Mouse (Mus musculus) cerebellum, adult 9-11 months (tissue): Measurements from ENCODE around the gene Ubald2.
"Not testable (repeated sequence)": the region's sequence is repeated elsewhere in the genome, so short reads cannot be mapped to it uniquely, and the experiment has no call there.

ENCODE experiments used
- DNase-seq: peaks from one replicate; pipeline ENCODE4 v3.0.0; 2022

Gene Ubald2

DNA sequence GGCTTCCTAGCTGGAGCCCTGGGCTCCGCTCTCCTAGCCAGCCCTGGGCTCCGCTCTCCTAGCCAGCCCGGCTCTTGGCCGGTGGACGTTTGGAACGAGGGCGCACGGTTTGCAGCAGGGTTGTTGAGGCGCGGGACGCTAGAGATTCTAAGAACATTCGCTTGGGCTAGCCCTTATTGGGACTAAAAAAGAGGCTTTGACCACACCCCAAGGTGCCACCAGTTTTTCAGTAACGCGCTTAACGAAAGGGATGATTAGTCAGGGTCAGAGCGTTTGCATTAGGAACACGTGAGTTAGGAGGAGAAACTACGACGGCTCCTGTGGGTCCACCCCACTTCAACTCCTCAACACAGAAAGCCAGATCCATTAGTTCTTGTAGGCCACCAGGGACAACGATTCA, 32.2 kb downstream of the Ubald2 start, which contains the start of gene Qrich2:
Gene Qrich2 (minus strand): TSS at position 101 of the 400 bp plus-strand sequence.
- DNase-seq, result no peak

- not testable (repeated sequence) for DNase-seq
Observed at GRCm38 (mm10) chr11:116468338-116468737, 34.4 kb downstream of the Ubald2 start.

GRCm38 (mm10) chr11:116470249-116470648, 36.4 kb downstream of the Ubald2 start:
- no peak for DNase-seq

GRCm38 (mm10) chr11:116470896-116471295, 37.0 kb downstream of the Ubald2 start:
- no peak for DNase-seq

DNA sequence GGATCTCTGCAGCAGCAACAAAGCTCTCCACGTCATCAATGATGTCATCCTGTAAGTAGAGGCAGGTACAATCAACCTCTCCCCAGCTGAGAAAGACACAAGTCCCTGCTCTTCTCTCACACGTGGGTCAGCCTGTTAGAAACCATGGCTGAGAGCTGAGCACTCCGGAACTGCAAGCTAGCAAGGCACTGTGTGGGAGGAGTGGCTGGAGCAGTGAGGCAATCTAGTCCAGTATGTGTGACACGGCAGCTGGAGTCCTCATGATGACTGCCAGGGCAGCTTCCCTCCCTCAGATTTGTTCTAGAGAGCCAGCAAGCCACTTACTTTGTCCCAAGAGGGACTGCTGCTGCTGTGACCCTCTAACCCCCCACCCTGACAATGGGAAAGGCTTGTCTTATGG, 38.4 kb downstream of the Ubald2 start:
- no peak for DNase-seq

GRCm38 (mm10) chr11:116476041-116476440, 42.1 kb downstream of the Ubald2 start:
- no peak for DNase-seq

DNA sequence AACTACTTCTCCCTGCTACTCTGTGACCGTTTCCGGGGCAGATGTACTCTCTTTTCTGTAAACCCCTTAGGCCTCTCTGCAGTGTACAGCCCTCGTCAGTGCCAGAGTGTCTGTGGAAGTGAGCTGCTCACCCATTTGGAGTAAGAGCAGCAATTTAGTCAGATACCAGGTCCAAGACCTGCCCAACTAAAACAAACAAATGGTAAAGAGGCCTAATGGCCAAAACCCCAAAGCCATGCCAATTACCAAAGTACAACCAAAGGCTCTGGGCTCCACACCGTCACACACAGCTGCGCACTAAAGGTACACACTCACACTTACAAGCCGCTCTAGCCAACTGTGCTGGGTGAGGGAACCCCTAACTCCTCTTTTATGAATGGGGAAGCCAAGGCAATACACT, 42.8 kb downstream of the Ubald2 start:
- DNase-seq, result no peak

DNA sequence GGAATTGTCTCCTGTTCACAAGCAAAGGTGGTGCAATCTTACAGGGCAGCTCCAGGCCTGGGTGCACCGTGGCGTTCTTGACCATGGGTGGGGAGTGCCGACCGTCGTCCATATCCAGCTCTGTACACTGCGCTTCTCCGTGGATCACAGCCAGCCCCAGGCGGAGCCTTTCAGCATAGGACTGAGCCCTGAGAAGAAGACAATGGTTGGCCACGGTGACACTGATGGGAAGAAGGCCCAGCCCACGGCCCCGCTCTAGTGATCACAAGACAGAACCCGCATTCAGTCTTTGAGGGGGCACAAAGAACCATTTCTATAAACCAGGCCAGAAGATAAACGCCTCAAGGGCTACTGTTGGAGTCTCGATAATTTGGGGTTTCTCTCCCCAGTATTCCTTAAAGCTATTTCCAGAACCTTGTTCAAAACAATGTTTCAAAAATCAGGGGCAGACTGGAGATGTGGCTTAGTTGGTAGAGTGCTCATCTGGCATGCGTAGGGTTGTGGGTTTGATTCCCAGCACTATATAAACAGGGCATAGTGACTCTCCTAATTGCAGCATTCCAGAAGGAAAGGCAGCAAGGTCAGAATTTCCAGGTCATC, 43.4 kb downstream of the Ubald2 start:
- DNase-seq, result no peak

DNA sequence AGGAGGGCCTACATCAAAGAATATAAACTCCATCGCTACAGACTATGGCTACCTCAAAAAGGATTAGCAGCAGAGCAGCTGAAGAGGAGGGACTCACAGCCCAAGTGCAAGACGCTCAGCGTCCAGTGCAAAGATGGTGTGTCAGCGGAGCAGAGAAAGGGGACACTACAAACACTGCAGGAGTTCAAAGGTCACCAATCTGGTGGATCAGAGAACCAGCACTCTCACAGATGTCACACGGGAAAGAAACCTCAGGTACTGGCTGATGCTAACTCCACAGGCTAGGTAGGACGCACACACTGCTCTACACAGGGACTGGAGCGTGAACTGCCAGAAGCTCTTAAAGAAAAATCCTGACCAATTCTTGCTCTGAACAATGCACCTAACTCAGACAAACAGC, 45.1 kb downstream of the Ubald2 start:
- no peak for DNase-seq

DNA sequence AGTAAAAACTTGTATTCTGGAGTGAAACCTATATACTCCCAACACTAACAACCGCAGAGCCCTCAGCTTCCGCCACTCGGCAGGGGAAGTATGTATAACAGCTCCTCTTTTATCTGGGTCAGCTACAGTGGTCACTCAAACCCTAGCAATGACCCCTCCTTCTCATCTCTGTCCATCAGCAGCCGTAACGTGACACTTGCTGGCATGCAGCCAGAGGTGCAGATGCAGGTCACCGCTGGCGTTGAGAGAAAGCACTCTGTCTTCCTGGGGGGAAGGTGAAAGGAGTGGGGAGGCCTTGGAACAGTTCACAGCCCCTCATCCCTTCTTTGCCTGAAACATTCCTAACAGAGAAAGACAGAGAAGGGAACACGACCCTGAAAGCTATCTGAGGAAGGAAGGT, 45.9 kb downstream of the Ubald2 start:
- DNase-seq, result no peak

GRCm38 (mm10) chr11:116480975-116481374, 47.1 kb downstream of the Ubald2 start:
- peak; percentile 39 for DNase-seq

GRCm38 (mm10) chr11:116481776-116482175, 47.9 kb downstream of the Ubald2 start:
- no peak for DNase-seq

GRCm38 (mm10) chr11:116484261-116484660, 50.4 kb downstream of the Ubald2 start:
- DNase-seq, result no peak

GRCm38 (mm10) chr11:116488207-116488606, 54.3 kb downstream of the Ubald2 start:
- no peak for DNase-seq
